In the genomic region with DNA sequence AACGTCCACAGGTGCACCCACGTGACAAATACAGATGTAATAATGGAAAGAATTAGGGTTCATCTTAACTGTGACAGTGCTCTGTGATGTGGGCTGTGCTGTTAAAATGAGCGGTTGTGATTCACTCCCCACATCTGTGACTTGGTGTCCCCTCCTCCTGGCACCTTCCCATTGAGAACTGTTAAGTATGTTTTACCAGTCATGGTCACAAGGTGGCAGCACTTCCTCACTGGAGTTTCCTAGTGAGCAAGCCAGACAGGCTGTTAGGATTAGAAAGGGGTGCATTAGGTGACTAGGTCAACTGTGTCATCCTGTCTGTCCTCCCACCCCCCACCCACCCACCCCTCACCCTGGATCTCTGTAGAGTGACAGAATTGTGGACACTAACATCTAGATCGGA, we compare ENCODE assay signal across 7 mouse cellular contexts. TPM values are rescaled to one million over a fixed set of nuclear protein-coding genes. Genes with fewer than 3 reads are reported as not detected.
DNase-seq lines count a peak whose midpoint lies in the region; ATAC-seq and TF ChIP-seq lines count a peak whose summit lies in the region.

No protein-coding gene starts in this region.

- no peaks in the 10 kb centered on the region; the same call in 1 of the 2 replicates for H3K4me1 ChIP-seq in cerebellum, adult 2 months (ENCODE audit: control insufficient read depth, insufficient read depth, low read length)
- no peaks in the 10 kb centered on the region for H3K4me1 ChIP-seq in intestine, embryonic 16.5 days (ENCODE audit: control insufficient read depth, insufficient read depth, low read length)
- no peaks in the 10 kb centered on the region for H3K4me1 ChIP-seq in midbrain, embryonic 13.5 days (replicated peaks)
- no peaks in the 10 kb centered on the region for H3K4me1 ChIP-seq in spleen, adult 2 months (ENCODE audit: control insufficient read depth, insufficient read depth, insufficient read length)

- intact Hi-C loops in left cerebral cortex, postnatal 14 days (cut with DNase I): loop anchor here (2.0 kb wide), 1 partner anchor 176 kb away; no protein-coding TSS in a partner anchor

- 40% methylated on average over 4 of the region's 4 CpGs for WGBS in cerebellum, adult 2 months
- 40% methylated on average over 4 of the region's 4 CpGs for WGBS in intestine, embryonic 16.5 days
- 37% methylated on average over 4 of the region's 4 CpGs for WGBS in midbrain, embryonic 13.5 days
- 43% methylated on average over 4 of the region's 4 CpGs for WGBS in spleen, adult 2 months

- H3K27me3 ChIP-seq in cerebellum, adult 2 months (ENCODE audit: control insufficient read depth, insufficient read depth, low read length): no peaks in the 10 kb centered on the region
- H3K27me3 ChIP-seq in intestine, embryonic 16.5 days (replicated peaks; ENCODE audit: control insufficient read depth, insufficient read depth, low read length): no peaks in the 10 kb centered on the region
- peaks cover 11% of the 10 kb centered on the region for H3K27me3 ChIP-seq in midbrain, embryonic 13.5 days
- H3K27me3 ChIP-seq in spleen, adult 2 months (ENCODE audit: control insufficient read depth, insufficient read depth, low read length): no peaks in the 10 kb centered on the region

- no peak overlapping the region for H3K9ac ChIP-seq in intestine, embryonic 16.5 days (ENCODE audit: low read depth, low read length)
- H3K9ac ChIP-seq in midbrain, embryonic 13.5 days (replicated peaks): no peak overlapping the region

- no peak overlapping the region for H3K4me3 ChIP-seq in cerebellum, adult 2 months (replicated peaks; ENCODE audit: insufficient read depth, low read depth, low read length)
- no peak overlapping the region for H3K4me3 ChIP-seq in intestine, embryonic 16.5 days (ENCODE audit: low read length)
- H3K4me3 ChIP-seq in midbrain, embryonic 13.5 days (replicated peaks): no peak overlapping the region
- H3K4me3 ChIP-seq in spleen, adult 2 months (ENCODE audit: extremely low read depth, insufficient read depth, insufficient read length): no peak overlapping the region

- H3K9me3 ChIP-seq in intestine, embryonic 16.5 days (ENCODE audit: control insufficient read depth, low read length): no peaks in the 10 kb centered on the region
- no peaks in the 10 kb centered on the region for H3K9me3 ChIP-seq in midbrain, embryonic 13.5 days

- peak; percentile 77 for DNase-seq in T-cell, adult 2 months (ENCODE audit: low spot score)
- DNase-seq in cerebellum, adult 2 months: peak; percentile 62 to 69
- peak; percentile 75 for DNase-seq in forelimb bud, embryonic 11.5 days (ENCODE audit: low read depth, low spot score)
- peak; percentile 82 to 92 for DNase-seq in left cerebral cortex, postnatal 14 days (ENCODE audit: low spot score in 2 of 2)
- DNase-seq in spleen, adult 2 months (ENCODE audit: low read depth in 1 of 2, low spot score in 2 of 2): peak; percentile 68 to 83

- no peak overlapping the region for H3K27ac ChIP-seq in cerebellum, adult 2 months (ENCODE audit: insufficient read depth, low read length)
- no peak overlapping the region for H3K27ac ChIP-seq in intestine, embryonic 16.5 days (ENCODE audit: low read length)
- H3K27ac ChIP-seq in midbrain, embryonic 13.5 days: no peak overlapping the region
- no peak overlapping the region for H3K27ac ChIP-seq in spleen, adult 2 months (ENCODE audit: insufficient read depth, low read length)

- H3K36me3 ChIP-seq in intestine, embryonic 16.5 days (ENCODE audit: control insufficient read depth, insufficient read depth, low read length): no peaks in the 10 kb centered on the region
- H3K36me3 ChIP-seq in midbrain, embryonic 13.5 days: no peaks in the 10 kb centered on the region
- H3K36me3 ChIP-seq in spleen, adult 2 months (ENCODE audit: control insufficient read depth, insufficient read depth, low read length): no peaks in the 10 kb centered on the region

- peak; percentile 90 for TF ChIP-seq CTCF in cerebellum, adult 2 months (IDR thresholded peaks at IDR 0.05; ENCODE audit: borderline replicate concordance, insufficient read depth, low read depth, low read length)
- TF ChIP-seq CTCF in spleen, adult 2 months (IDR thresholded peaks at IDR 0.05; ENCODE audit: extremely low read depth, insufficient read depth, insufficient read length, insufficient replicate concordance): peak; percentile 79; the same call in 1 of the 2 replicates

- H3K4me2 ChIP-seq in intestine, embryonic 16.5 days (ENCODE audit: low read depth, low read length): no peak overlapping the region
- H3K4me2 ChIP-seq in midbrain, embryonic 13.5 days (replicated peaks): no peak overlapping the region

- TF ChIP-seq POLR2A in cerebellum, adult 2 months (IDR thresholded peaks at IDR 0.05; ENCODE audit: borderline replicate concordance, insufficient read depth, low read length): no peak
- TF ChIP-seq POLR2A in spleen, adult 2 months (IDR thresholded peaks at IDR 0.05; ENCODE audit: low read depth, low read length): no peak

- ATAC-seq in intestine, embryonic 16.5 days: peak; percentile 50; the same call in 1 of the 2 replicates
- ATAC-seq in midbrain, embryonic 13.5 days: peak; percentile 65

RNA-seq across cellular contexts. Expression of gene Cxcl17, which starts 11.7 kb away (rescaled TPM):
- polyA plus RNA-seq in cerebellum, adult 2 months (2012; rRNA removed): not detected in 2 replicates
- 0.18 and 0.43 TPM in 2 replicates for polyA plus RNA-seq in intestine, embryonic 16.5 days (2015; fragmentation: Nextera tagmentation; extraction: Ambion mirVana)
- not detected for total RNA-seq in left cerebral cortex, postnatal 14 days (2021)
- polyA plus RNA-seq in midbrain, embryonic 13.5 days (2015; fragmentation: Nextera tagmentation; extraction: Ambion mirVana): 0.51 and 0.73 TPM in 2 replicates
- polyA plus RNA-seq in spleen, adult 2 months (2012; rRNA removed): not detected in 2 replicates

RNA-seq across cellular contexts. Expression of gene Lipe, which starts 25.9 kb away (rescaled TPM):
- 12.1 and 12.3 TPM in 2 replicates for polyA plus RNA-seq in cerebellum, adult 2 months (2012; rRNA removed)
- 9.1 and 11.8 TPM in 2 replicates for polyA plus RNA-seq in intestine, embryonic 16.5 days (2015; fragmentation: Nextera tagmentation; extraction: Ambion mirVana)
- 1 to 10 TPM; 5.6 to 6.3 TPM for total RNA-seq in left cerebral cortex, postnatal 14 days (2021)
- 8.4 and 9.9 TPM in 2 replicates for polyA plus RNA-seq in midbrain, embryonic 13.5 days (2015; fragmentation: Nextera tagmentation; extraction: Ambion mirVana)
- 35.0 and 46.0 TPM in 2 replicates for polyA plus RNA-seq in spleen, adult 2 months (2012; rRNA removed)

RNA-seq across cellular contexts. Expression of gene Ceacam1, which starts 53.0 kb away (rescaled TPM):
- polyA plus RNA-seq in cerebellum, adult 2 months (2012; rRNA removed): 3.5 and 4.1 TPM in 2 replicates
- 40.6 and 46.7 TPM in 2 replicates for polyA plus RNA-seq in intestine, embryonic 16.5 days (2015; fragmentation: Nextera tagmentation; extraction: Ambion mirVana)
- total RNA-seq in left cerebral cortex, postnatal 14 days (2021): 1 to 10 TPM; 2.9 to 3.0 TPM
- polyA plus RNA-seq in midbrain, embryonic 13.5 days (2015; fragmentation: Nextera tagmentation; extraction: Ambion mirVana): 0.34 and 0.43 TPM in 2 replicates
- polyA plus RNA-seq in spleen, adult 2 months (2012; rRNA removed): 16.0 and 16.3 TPM in 2 replicates

RNA-seq across cellular contexts. Expression of gene Cnfn, which starts 54.9 kb away (rescaled TPM):
- 0.59 TPM in 1 of 2 replicates, not detected in the other for polyA plus RNA-seq in cerebellum, adult 2 months (2012; rRNA removed)
- polyA plus RNA-seq in intestine, embryonic 16.5 days (2015; fragmentation: Nextera tagmentation; extraction: Ambion mirVana): 0.69 and 1.1 TPM in 2 replicates
- not detected for total RNA-seq in left cerebral cortex, postnatal 14 days (2021)
- polyA plus RNA-seq in midbrain, embryonic 13.5 days (2015; fragmentation: Nextera tagmentation; extraction: Ambion mirVana): 0.32 TPM in 1 of 2 replicates, not detected in the other
- not detected in 2 replicates for polyA plus RNA-seq in spleen, adult 2 months (2012; rRNA removed)
